In genomic region chr10:86793509-86793951, GRCm38 (mm10) we compare ENCODE assay signal across 12 mouse cellular contexts. TPM values are rescaled to one million over a fixed set of nuclear protein-coding genes. Genes with fewer than 3 reads are reported as not detected.
A peak's percentile ranks its signal among the peaks of the same experiment; 100 is the strongest.
DNase-seq lines count a peak whose midpoint lies in the region; ATAC-seq and TF ChIP-seq lines count a peak whose summit lies in the region.
"Had no signal": no experiment of that assay in that cellular context is flagged by ENCODE, and none has a peak within 500 bp of the region (broad histone marks: within the 10 kb centered on the region; RNA-seq: fewer than 3 reads in every experiment).

No protein-coding gene starts in this region.

- H3K4me2 ChIP-seq in lung, embryonic 14.5 days = no peak overlapping the region
- no peak overlapping the region for H3K4me2 ChIP-seq in intestine, postnatal 0 days (replicated peaks; ENCODE audit: low read depth)
- no peak overlapping the region for H3K4me2 ChIP-seq in midbrain, embryonic 13.5 days (replicated peaks)
- H3K4me2 ChIP-seq: embryonic facial prominence, embryonic 15.5 days had no signal

- no peaks in the 10 kb centered on the region for H3K9me3 ChIP-seq in lung, embryonic 14.5 days (ENCODE audit: low read depth, low read length)
- H3K9me3 ChIP-seq in intestine, postnatal 0 days (ENCODE audit: control insufficient read depth) = no peaks in the 10 kb centered on the region
- H3K9me3 ChIP-seq in midbrain, embryonic 13.5 days = no peaks in the 10 kb centered on the region
- H3K9me3 ChIP-seq: embryonic facial prominence, embryonic 15.5 days had no signal

- TF ChIP-seq CTCF in gastrocnemius, adult 2 months (IDR thresholded peaks at IDR 0.05) = no peak
- no peak for TF ChIP-seq CTCF in lung, embryonic 14.5 days (IDR thresholded peaks at IDR 0.05; ENCODE audit: low read depth)
- no peak for TF ChIP-seq CTCF in intestine, postnatal 0 days (IDR thresholded peaks at IDR 0.05; ENCODE audit: low read depth)

- intact Hi-C loops in gastrocnemius, adult 2 months (cut with DNase I) = no loop called here
- intact Hi-C loops in gastrocnemius, postnatal 36 days (cut with DNase I) = no loop called here

- WGBS in lung, embryonic 14.5 days = 59% methylated on average over 2 of the region's 2 CpGs
- WGBS in intestine, postnatal 0 days = 65% methylated on average over 2 of the region's 2 CpGs
- 70% methylated on average over 2 of the region's 2 CpGs for WGBS in midbrain, embryonic 13.5 days

- H3K36me3 ChIP-seq in lung, embryonic 14.5 days (ENCODE audit: insufficient read depth) = no peaks in the 10 kb centered on the region
- no peaks in the 10 kb centered on the region for H3K36me3 ChIP-seq in intestine, postnatal 0 days (ENCODE audit: control insufficient read depth, insufficient read depth)
- no peaks in the 10 kb centered on the region for H3K36me3 ChIP-seq in midbrain, embryonic 13.5 days
- H3K36me3 ChIP-seq: embryonic facial prominence, embryonic 15.5 days had no signal

- no peaks in the 10 kb centered on the region for H3K27me3 ChIP-seq in lung, embryonic 14.5 days (ENCODE audit: insufficient read depth, low read length)
- H3K27me3 ChIP-seq in intestine, postnatal 0 days (replicated peaks; ENCODE audit: control insufficient read depth, insufficient read depth, low read length) = no peaks in the 10 kb centered on the region
- H3K27me3 ChIP-seq in midbrain, embryonic 13.5 days = no peaks in the 10 kb centered on the region
- H3K27me3 ChIP-seq: embryonic facial prominence, embryonic 15.5 days had no signal

- H3K4me1 ChIP-seq in lung, embryonic 14.5 days (ENCODE audit: insufficient read depth) = no peaks in the 10 kb centered on the region
- H3K4me1 ChIP-seq in intestine, postnatal 0 days (replicated peaks; ENCODE audit: control insufficient read depth, insufficient read depth, low read length) = no peaks in the 10 kb centered on the region
- H3K4me1 ChIP-seq in midbrain, embryonic 13.5 days (replicated peaks) = no peaks in the 10 kb centered on the region
- H3K4me1 ChIP-seq: embryonic facial prominence, embryonic 15.5 days had no signal

- no peak overlapping the region for H3K9ac ChIP-seq in lung, embryonic 14.5 days
- H3K9ac ChIP-seq in intestine, postnatal 0 days (ENCODE audit: low read depth, low read length) = no peak overlapping the region
- H3K9ac ChIP-seq in midbrain, embryonic 13.5 days (replicated peaks) = no peak overlapping the region
- H3K9ac ChIP-seq: embryonic facial prominence, embryonic 15.5 days had no signal

- peak; percentile 64 for DNase-seq in gastrocnemius, adult 2 months
- no peak for DNase-seq in gastrocnemius, postnatal 36 days
- DNase-seq in urinary bladder, postnatal 14 days (ENCODE audit: low spot score) = peak; percentile 31
- DNase-seq in urinary bladder, postnatal 25 days (ENCODE audit: low spot score) = no peak
- DNase-seq in lung, embryonic 14.5 days = no peak
- no peak for DNase-seq in retina, embryonic 14.5 days (ENCODE audit: low spot score)

- H3K4me3 ChIP-seq in gastrocnemius, adult 2 months = no peak overlapping the region; the same call in 1 of the 2 replicates
- H3K4me3 ChIP-seq in lung, embryonic 14.5 days (ENCODE audit: low read depth, low read length) = no peak overlapping the region
- H3K4me3 ChIP-seq in intestine, postnatal 0 days (ENCODE audit: low read depth, low read length) = no peak overlapping the region
- no peak overlapping the region for H3K4me3 ChIP-seq in midbrain, embryonic 13.5 days (replicated peaks)
- H3K4me3 ChIP-seq: embryonic facial prominence, embryonic 15.5 days had no signal

- peak overlapping the region; percentile 95 for H3K27ac ChIP-seq in gastrocnemius, adult 2 months
- no peak overlapping the region for H3K27ac ChIP-seq in lung, embryonic 14.5 days (ENCODE audit: low read depth)
- no peak overlapping the region for H3K27ac ChIP-seq in intestine, postnatal 0 days (ENCODE audit: low read depth, low read length)
- H3K27ac ChIP-seq in midbrain, embryonic 13.5 days = no peak overlapping the region
- H3K27ac ChIP-seq: embryonic facial prominence, embryonic 15.5 days; macrophage had no signal

- peak; percentile 74; the same call in 1 of the 2 replicates for ATAC-seq in lung, embryonic 14.5 days (ENCODE audit: insufficient read depth)
- no peak for ATAC-seq in intestine, postnatal 0 days
- no peak for ATAC-seq in midbrain, embryonic 13.5 days

RNA-seq across cellular contexts. Expression of gene Nt5dc3, which starts 14.7 kb away (rescaled TPM):
- 10 to 100 TPM; 36.1 to 77.7 TPM for total RNA-seq in gastrocnemius, adult 2 months (2021)
- 10 to 100 TPM; 44.4 to 53.9 TPM for total RNA-seq in gastrocnemius, postnatal 36 days (2021)
- 1.5 and 1.9 TPM in 2 replicates for polyA plus RNA-seq in lung, embryonic 14.5 days (2014; fragmentation: Nextera tagmentation; extraction: Ambion mirVana)
- polyA plus RNA-seq in intestine, postnatal 0 days (2015; fragmentation: Nextera tagmentation; extraction: Ambion mirVana) = 0.69 and 0.82 TPM in 2 replicates
- polyA plus RNA-seq in midbrain, embryonic 13.5 days (2015; fragmentation: Nextera tagmentation; extraction: Ambion mirVana) = 5.9 and 6.5 TPM in 2 replicates

RNA-seq across cellular contexts. Expression of gene Gm49358, which starts 29.8 kb away (rescaled TPM):
- total RNA-seq in gastrocnemius, adult 2 months (2021) = 10 to 100 TPM; 16.7 to 32.1 TPM
- total RNA-seq in gastrocnemius, postnatal 36 days (2021) = 10 to 100 TPM; 20.2 to 20.3 TPM
- 0.24 TPM in 1 of 2 replicates, not detected in the other for polyA plus RNA-seq in lung, embryonic 14.5 days (2014; fragmentation: Nextera tagmentation; extraction: Ambion mirVana)
- not detected in 2 replicates for polyA plus RNA-seq in intestine, postnatal 0 days (2015; fragmentation: Nextera tagmentation; extraction: Ambion mirVana)
- not detected in 2 replicates for polyA plus RNA-seq in midbrain, embryonic 13.5 days (2015; fragmentation: Nextera tagmentation; extraction: Ambion mirVana)
- total RNA-seq: hematopoietic stem cell, adult 5-6 weeks had no signal
- polyA plus RNA-seq: embryonic facial prominence, embryonic 15.5 days; stomach, embryonic 16.5 days had no signal

Comparison
In these comparisons a context has a peak if more than half of its experiments do, and no peak if none do; other contexts are left out.
1. DNase-seq: peak in gastrocnemius, adult 2 months (single experiment) and urinary bladder, postnatal 14 days (single experiment); none in gastrocnemius, postnatal 36 days (0 of 2), urinary bladder, postnatal 25 days (single experiment), lung, embryonic 14.5 days (single experiment) and retina, embryonic 14.5 days (single experiment).